Mouse (Mus musculus) MEL (cell line): ENCODE measurements around the gene Selenom. TPM values are rescaled to one million over a fixed set of nuclear protein-coding genes. Genes with fewer than 3 reads are reported as not detected.

Experiments
- DNase-seq: peaks from one replicate; pipeline ENCODE4 v3.0.0; 2011; ENCODE audit warnings: low read depth, low spot score
- H3K27ac ChIP-seq: 2 replicates; pipeline ENCODE4 v1.5.1; 2012; ENCODE audit warnings: low read depth, mild to moderate bottlenecking, control low read depth, low read length, moderate library complexity; ENCODE audit not compliant: control insufficient read depth
- H3K27me3 ChIP-seq, 2 experiments: fragments of 150-350 bp in 1 of 2; sonication (generic) in 1 of 2; 2 replicates each; pipeline ENCODE4 v1.6.1; 2012; ENCODE audit warnings: low read length in 2 of 2, mild to moderate bottlenecking in 2 of 2, improper control_type of control experiment in 1 of 2, moderate library complexity in 1 of 2; ENCODE audit not compliant: insufficient read depth in 2 of 2, control insufficient read depth in 1 of 2
- H3K36me3 ChIP-seq, 2 experiments: 2 replicates each; pipeline ENCODE4 v1.6.1; 2012 to 2014; ENCODE audit warnings: low read length in 2 of 2, improper control_type of control experiment in 1 of 2, inconsistent platforms in 1 of 2, mild to moderate bottlenecking in 1 of 2; ENCODE audit not compliant: insufficient read depth in 2 of 2, control insufficient read depth in 1 of 2
- H3K4me1 ChIP-seq, 2 experiments: fragments of 150-350 bp in 1 of 2; sonication (generic) in 1 of 2; 2 replicates each; pipeline ENCODE4 v1.6.1; 2012; ENCODE audit warnings: low read length in 2 of 2, improper control_type of control experiment in 1 of 2, mild to moderate bottlenecking in 1 of 2; ENCODE audit not compliant: insufficient read depth in 2 of 2, control insufficient read depth in 1 of 2
- H3K4me3 ChIP-seq, 2 experiments: fragments of 150-350 bp in 1 of 2; sonication (generic) in 1 of 2; 2 replicates each; pipeline ENCODE4 v1.5.1; 2012; ENCODE audit warnings: low read depth in 2 of 2, low read length in 2 of 2, mild to moderate bottlenecking in 2 of 2, moderate library complexity in 2 of 2, control low read depth in 1 of 2, improper control_type of control experiment in 1 of 2; ENCODE audit not compliant: control insufficient read depth in 1 of 2, insufficient read depth in 1 of 2
- H3K79me2 ChIP-seq: 2 replicates; pipeline ENCODE4 v1.6.1; 2012; ENCODE audit warnings: mild to moderate bottlenecking, low read length, moderate library complexity; ENCODE audit not compliant: control insufficient read depth, poor library complexity, insufficient read depth
- H3K9ac ChIP-seq: 2 replicates; pipeline ENCODE4 v1.6.1; 2012; ENCODE audit warnings: low read depth, mild to moderate bottlenecking, control low read depth, low read length, moderate library complexity; ENCODE audit not compliant: control insufficient read depth, poor library complexity, severe bottlenecking
- H3K9me3 ChIP-seq: fragments of 150-350 bp; sonication (generic); replicated peaks from 2 replicates; pipeline ENCODE4 v1.6.1; 2012; ENCODE audit warnings: mild to moderate bottlenecking, low read length, improper control_type of control experiment, moderate library complexity; ENCODE audit not compliant: insufficient read depth
- BHLHE40 ChIP-seq: IDR thresholded peaks from 2 replicates; pipeline ENCODE4 v1.6.1; 2012; ENCODE audit warnings: low read depth, mild to moderate bottlenecking, inconsistent platforms, low read length, improper control_type of control experiment, borderline replicate concordance
- CHD1 ChIP-seq: IDR thresholded peaks from 2 replicates; pipeline ENCODE4 v1.6.1; 2012; ENCODE audit warnings: low read depth, mild to moderate bottlenecking, inconsistent platforms, low read length, improper control_type of control experiment
- CHD2 ChIP-seq: IDR thresholded peaks from 2 replicates; pipeline ENCODE4 v1.6.1; 2011; ENCODE audit warnings: low read length, improper control_type of control experiment
- CTCF ChIP-seq, 3 experiments: IDR thresholded peaks in 2 of 3; conservative IDR thresholded peaks in 1 of 3; 2 replicates each; pipeline ENCODE4 v1.5.1; 2011 to 2012; ENCODE audit warnings: low read length in 3 of 3, low read depth in 2 of 3, mild to moderate bottlenecking in 2 of 3, improper control_type of control experiment in 1 of 3, inconsistent platforms in 1 of 3, mixed read lengths in 1 of 3, moderate library complexity in 1 of 3; ENCODE audit not compliant: control insufficient read depth in 1 of 3, insufficient read depth in 1 of 3, poor library complexity in 1 of 3, severe bottlenecking in 1 of 3
- E2F4 ChIP-seq: IDR thresholded peaks from 2 replicates; pipeline ENCODE4 v1.6.1; 2011; ENCODE audit warnings: low read depth, low read length, improper control_type of control experiment, borderline replicate concordance
- ELF1 ChIP-seq: IDR thresholded peaks from 2 replicates; pipeline ENCODE4 v1.6.1; 2014; ENCODE audit warnings: low read depth, mild to moderate bottlenecking, inconsistent platforms, low read length, improper control_type of control experiment, moderate library complexity
- EP300 ChIP-seq, 2 experiments: IDR thresholded peaks; 2 replicates each; pipeline ENCODE4 v1.6.1; 2011; ENCODE audit warnings: improper control_type of control experiment in 2 of 2, low read length in 2 of 2, low read depth in 1 of 2, mild to moderate bottlenecking in 1 of 2
- GATA1 ChIP-seq: IDR thresholded peaks from 2 replicates; pipeline ENCODE4 v1.6.1; 2011; ENCODE audit warnings: low read depth, low read length, improper control_type of control experiment
- HCFC1 ChIP-seq: IDR thresholded peaks from 2 replicates; pipeline ENCODE4 v1.6.1; 2012; ENCODE audit warnings: low read depth, mild to moderate bottlenecking, inconsistent platforms, low read length, improper control_type of control experiment, moderate library complexity
- MAFK ChIP-seq: IDR thresholded peaks from 2 replicates; pipeline ENCODE4 v1.6.1; 2011; ENCODE audit warnings: low read depth, mild to moderate bottlenecking, low read length, improper control_type of control experiment, borderline replicate concordance
- MAX ChIP-seq: IDR thresholded peaks from 2 replicates; pipeline ENCODE4 v1.6.1; 2011; ENCODE audit warnings: low read length, improper control_type of control experiment
- MAZ ChIP-seq: IDR thresholded peaks from 2 replicates; pipeline ENCODE4 v1.6.1; 2012; ENCODE audit warnings: low read depth, mild to moderate bottlenecking, inconsistent platforms, low read length, improper control_type of control experiment
- MEF2A ChIP-seq: IDR thresholded peaks from 2 replicates; pipeline ENCODE4 v1.6.1; 2014; ENCODE audit warnings: low read depth, mild to moderate bottlenecking, inconsistent platforms, low read length, improper control_type of control experiment; ENCODE audit not compliant: poor library complexity, insufficient replicate concordance, severe bottlenecking; ENCODE audit errors: extremely low read depth
- MXI1 ChIP-seq: IDR thresholded peaks from 2 replicates; pipeline ENCODE4 v1.6.1; 2011; ENCODE audit warnings: mild to moderate bottlenecking, low read depth, low read length, improper control_type of control experiment
- MYB ChIP-seq: IDR thresholded peaks from 2 replicates; pipeline ENCODE4 v1.6.1; 2011; ENCODE audit warnings: mild to moderate bottlenecking, low read depth, low read length, improper control_type of control experiment
- MYC ChIP-seq: IDR thresholded peaks from 2 replicates; pipeline ENCODE4 v1.6.1; 2011; ENCODE audit warnings: low read depth, mild to moderate bottlenecking, low read length, improper control_type of control experiment, moderate library complexity
- NELFE ChIP-seq: IDR thresholded peaks from 2 replicates; pipeline ENCODE4 v1.6.1; 2011; ENCODE audit warnings: low read depth, low read length, improper control_type of control experiment
- POLR2A ChIP-seq, 2 experiments: IDR thresholded peaks; 2 replicates each; pipeline ENCODE4 v1.6.1; 2011 to 2012; ENCODE audit warnings: low read length in 2 of 2, mild to moderate bottlenecking in 2 of 2, control low read depth in 1 of 2, improper control_type of control experiment in 1 of 2, low read depth in 1 of 2, moderate library complexity in 1 of 2; ENCODE audit not compliant: control insufficient read depth in 1 of 2, insufficient read depth in 1 of 2, poor library complexity in 1 of 2
- POLR2AphosphoS2 ChIP-seq: IDR thresholded peaks from 2 replicates; pipeline ENCODE4 v1.6.1; 2011; ENCODE audit warnings: low read length, improper control_type of control experiment
- POLR2AphosphoS5 ChIP-seq: IDR thresholded peaks from 2 replicates; pipeline ENCODE4 v1.6.1; 2012; ENCODE audit warnings: low read depth, borderline replicate concordance, mild to moderate bottlenecking, inconsistent platforms, low read length, moderate library complexity, mixed read lengths
- RAD21 ChIP-seq: IDR thresholded peaks from 2 replicates; pipeline ENCODE4 v1.6.1; 2011; ENCODE audit warnings: mild to moderate bottlenecking, low read depth, low read length, improper control_type of control experiment
- RCOR1 ChIP-seq: IDR thresholded peaks from 2 replicates; pipeline ENCODE4 v1.6.1; 2012; ENCODE audit warnings: low read depth, mild to moderate bottlenecking, inconsistent platforms, low read length, improper control_type of control experiment
- SIN3A ChIP-seq: IDR thresholded peaks from 2 replicates; pipeline ENCODE4 v1.6.1; 2012; ENCODE audit warnings: low read length, improper control_type of control experiment, inconsistent platforms
- SMC3 ChIP-seq: IDR thresholded peaks from 2 replicates; pipeline ENCODE4 v1.6.1; 2011; ENCODE audit warnings: low read depth, low read length, improper control_type of control experiment
- UBTF ChIP-seq: IDR thresholded peaks from 2 replicates; pipeline ENCODE4 v1.6.1; 2012; ENCODE audit warnings: low read depth, mild to moderate bottlenecking, inconsistent platforms, low read length, improper control_type of control experiment, moderate library complexity, borderline replicate concordance; ENCODE audit not compliant: insufficient read depth
- USF1 ChIP-seq: IDR thresholded peaks from 2 replicates; pipeline ENCODE4 v1.6.1; 2014; ENCODE audit warnings: low read depth, mild to moderate bottlenecking, inconsistent platforms, low read length, improper control_type of control experiment, moderate library complexity
- ZC3H11A ChIP-seq: IDR thresholded peaks from 2 replicates; pipeline ENCODE4 v1.6.1; 2012; ENCODE audit warnings: low read depth, mild to moderate bottlenecking, inconsistent platforms, low read length, improper control_type of control experiment
- ZMIZ1 ChIP-seq: IDR thresholded peaks from 2 replicates; pipeline ENCODE4 v1.6.1; 2012; ENCODE audit warnings: low read depth, mild to moderate bottlenecking, inconsistent platforms, low read length, improper control_type of control experiment, moderate library complexity
- polyA plus RNA-seq, 2 experiments: library from polyadenylated mRNA; stranded (reverse) in 1 of 2; unstranded in 1 of 2; fragments of >175 nt in 1 of 2; fragments of >200 nt in 1 of 2; gene quantifications; 2 replicates each; pipeline versions ENCODE4 v1.2.1 to v1.2.4; 2012; ENCODE audit warnings: low replicate concordance in 2 of 2, low read depth in 1 of 2; ENCODE audit not compliant: insufficient read length in 2 of 2, insufficient read depth in 1 of 2, missing spikeins in 1 of 2
- total RNA-seq: library from RNA; depleted of rRNA; stranded (reverse); fragments of 300-350 nt; gene quantifications from 2 replicates; pipeline ENCODE4 v1.2.3, GENCODE M21; 2012

Gene Selenom
- total and polyA plus RNA-seq, 3 experiments, result 29.5 to 35.4 TPM; not detected in 1

DNA sequence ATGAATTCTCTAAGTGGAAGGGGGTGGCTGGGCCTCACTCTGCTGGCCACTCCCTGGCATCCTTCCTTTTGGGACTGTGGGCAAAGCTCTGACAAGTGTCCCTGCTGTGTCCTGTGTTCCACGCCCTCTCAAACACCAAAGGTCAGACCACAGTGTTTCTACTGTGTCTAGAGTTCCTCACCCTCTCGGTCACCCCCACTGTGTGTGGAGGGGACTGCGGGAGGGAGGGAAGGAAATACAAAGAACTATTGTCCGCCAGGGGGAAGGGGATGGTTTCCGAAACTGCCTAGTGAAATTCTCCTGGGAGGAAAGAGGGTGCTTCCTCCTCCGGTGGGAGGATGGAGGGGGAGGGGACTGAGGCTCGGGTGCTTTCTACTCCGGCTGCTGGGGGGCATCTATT lies 20.5 kb downstream of the Selenom start:
- DNase-seq, result no peak
- no peaks in the 10 kb centered on the region for H3K27me3 ChIP-seq
- peaks cover 3 to 6% of the 10 kb centered on the region in 2 experiments; a peak in 3 of 4 replicates for H3K36me3 ChIP-seq
- H3K9ac ChIP-seq, result no peak overlapping the region
- H3K79me2 ChIP-seq, result peaks cover 3% of the 10 kb centered on the region; the same call in 1 of the 2 replicates
- H3K9me3 ChIP-seq, result no peaks in the 10 kb centered on the region
- TF ChIP-seq SMC3 (no peak), MAFK (no peak), ZMIZ1 (no peak), MYB (no peak), MXI1 (no peak), NELFE (no peak), POLR2A (IDR thresholded peaks at IDR 0.05; ENCODE audit: control insufficient read depth in 1 of 2, insufficient read depth in 1 of 2, low read depth in 1 of 2, low read length in 2 of 2, poor library complexity in 1 of 2) (no peak), E2F4 (no peak), CTCF (IDR thresholded peaks at IDR 0.05 in 2 of 3, conservative IDR thresholded peaks at IDR 0.05 in 1 of 3; ENCODE audit: control insufficient read depth in 1 of 3, insufficient read depth in 1 of 3, low read depth in 2 of 3, low read length in 3 of 3, poor library complexity in 1 of 3, severe bottlenecking in 1 of 3) (no peak), EP300 (IDR thresholded peaks at IDR 0.05; ENCODE audit: low read depth in 1 of 2, low read length in 2 of 2) (no peak), MEF2A (no peak)
- TF ChIP-seq, all 39 proteins: peak for 0
- H3K4me1 ChIP-seq, result peaks cover 2 to 24% of the 10 kb centered on the region in 2 experiments; a peak in 3 of 4 replicates
- H3K4me3 ChIP-seq, result no peak overlapping the region
- H3K27ac ChIP-seq, result no peak overlapping the region

DNA sequence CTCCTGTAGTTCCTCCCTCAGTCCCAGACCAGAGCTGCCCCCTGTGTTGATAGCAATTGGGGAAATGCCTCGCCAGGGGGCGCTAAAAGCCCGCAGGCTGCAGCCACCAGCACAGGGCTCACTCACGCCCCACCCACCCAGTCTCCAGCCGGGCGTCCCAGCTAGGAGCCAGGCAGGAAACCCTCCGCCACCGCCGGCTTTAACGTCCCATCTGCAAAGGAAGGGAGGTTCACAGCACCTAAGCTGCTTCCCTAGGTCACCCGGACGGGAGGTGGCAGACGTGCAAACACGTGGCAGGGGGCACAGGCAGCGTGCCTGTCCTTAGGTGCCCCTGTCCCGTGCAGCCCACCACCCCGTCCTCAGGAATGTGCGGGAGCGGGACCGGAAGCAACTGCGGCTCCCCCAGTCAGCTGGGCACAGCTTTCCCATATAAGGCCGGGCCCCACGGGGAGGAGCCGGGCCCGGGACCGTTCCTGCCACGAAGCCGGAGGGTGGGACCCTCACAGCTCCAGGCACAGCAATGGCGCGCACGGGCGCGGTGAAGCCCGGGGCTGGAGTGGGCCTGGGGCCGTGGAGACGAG lies 21.0 kb downstream of the Selenom start:
- Histone ChIP-seq H3K27me3 (no peaks in the 10 kb centered on the region), H3K9me3 (no peaks in the 10 kb centered on the region), H3K9ac (peak overlapping the region; percentile 67), H3K27ac (peak overlapping the region; percentile 51), H3K4me3 (peak overlapping the region; percentile 36 to 61), H3K79me2 (peaks cover 3% of the 10 kb centered on the region; the same call in 1 of the 2 replicates), H3K4me1 (peaks cover 2 to 29% of the 10 kb centered on the region in 2 experiments; a peak in 3 of 4 replicates), H3K36me3 (peaks cover 0 to 10% of the 10 kb centered on the region in 2 experiments; a peak in 2 of 4 replicates)
- DNase-seq, result peak; percentile 97
- TF ChIP-seq ELF1 (peak; percentile 46; the same call in 1 of the 2 replicates), CTCF (IDR thresholded peaks at IDR 0.05 in 2 of 3, conservative IDR thresholded peaks at IDR 0.05 in 1 of 3; ENCODE audit: control insufficient read depth in 1 of 3, insufficient read depth in 1 of 3, low read depth in 2 of 3, low read length in 3 of 3, poor library complexity in 1 of 3, severe bottlenecking in 1 of 3) (peak; percentile 77 to 99 (median 99)), ZMIZ1 (peak; percentile 73; the same call in 1 of the 2 replicates), USF1 (peak; percentile 54; the same call in 1 of the 2 replicates), MAFK (no peak), RCOR1 (0 out of 2 replicates have a peak, but pooled peaks have one; percentile 38), SIN3A (peak; percentile 88), CHD1 (no peak; the same call in 1 of the 2 replicates), MAX (peak; percentile 62; the same call in 1 of the 2 replicates), RAD21 (peak; percentile 100), UBTF (0 out of 2 replicates have a peak, but pooled peaks have one; percentile 76), POLR2A (IDR thresholded peaks at IDR 0.05; ENCODE audit: control insufficient read depth in 1 of 2, insufficient read depth in 1 of 2, low read depth in 1 of 2, low read length in 2 of 2, poor library complexity in 1 of 2) (peak; percentile 76 to 78), POLR2AphosphoS5 (no peak), HCFC1 (peak; percentile 59; the same call in 1 of the 2 replicates), ZC3H11A (peak; percentile 91), BHLHE40 (0 out of 2 replicates have a peak, but pooled peaks have one; percentile 45), POLR2AphosphoS2 (peak; percentile 69; the same call in 1 of the 2 replicates), MYC (peak; percentile 86), MAZ (peak; percentile 91), SMC3 (peak; percentile 98), MXI1 (peak; percentile 93), GATA1 (no peak), CHD2 (no peak), NELFE (peak; percentile 58; the same call in 1 of the 2 replicates)
